In genomic region chr9:95832758-95833157, GRCm38 (mm10) we compare ENCODE assay signal across 31 mouse cellular contexts. TPM values are rescaled to one million over a fixed set of nuclear protein-coding genes. Genes with fewer than 3 reads are reported as not detected.
DNase-seq lines count a peak whose midpoint lies in the region; ATAC-seq and TF ChIP-seq lines count a peak whose summit lies in the region.
"Had no signal": no experiment of that assay in that cellular context is flagged by ENCODE, and none has a peak within 500 bp of the region (broad histone marks: within the 10 kb centered on the region; RNA-seq: fewer than 3 reads in every experiment).

No protein-coding gene starts in this region.

- TF ChIP-seq RAD21 in CH12.LX (IDR thresholded peaks at IDR 0.05; ENCODE audit: low read depth, low read length): no peak

- dilution Hi-C loops in CH12.LX (cut with MboI; ENCODE audit: extremely low pct_ligation_motif_present, extremely low pct_unique_long_range_greater_than_20kb, low sequenced_read_pairs): no loop called here

- no peak overlapping the region for H3K9ac ChIP-seq in CH12.LX (ENCODE audit: insufficient read depth, low read depth)
- no peak overlapping the region for H3K9ac ChIP-seq in midbrain, embryonic 16.5 days (ENCODE audit: low read depth, low read length)
- no peak overlapping the region for H3K9ac ChIP-seq in hindbrain, embryonic 13.5 days
- H3K9ac ChIP-seq: embryonic facial prominence, embryonic 12.5 days; forebrain, embryonic 12.5 days; forebrain, embryonic 15.5 days; heart, embryonic 13.5 days; hindbrain, embryonic 12.5 days had no signal

- TF ChIP-seq CTCF in CH12.LX (conservative IDR thresholded peaks at IDR 0.05 in 1 of 2, IDR thresholded peaks at IDR 0.05 in 1 of 2; ENCODE audit: low read depth in 2 of 2, low read length in 2 of 2): no peak

- H3K36me3 ChIP-seq in CH12.LX (replicated peaks in 1 of 2; ENCODE audit: control insufficient read depth in 1 of 2, insufficient read depth in 1 of 2, low read length in 1 of 2): no peaks in the 10 kb centered on the region
- H3K36me3 ChIP-seq in megakaryocyte, embryonic 14.5 days (replicated peaks; ENCODE audit: low read length): peaks cover 59% of the 10 kb centered on the region
- H3K36me3 ChIP-seq in midbrain, embryonic 16.5 days (ENCODE audit: control insufficient read depth, insufficient read depth, low read length): no peaks in the 10 kb centered on the region
- no peaks in the 10 kb centered on the region for H3K36me3 ChIP-seq in hindbrain, embryonic 13.5 days
- H3K36me3 ChIP-seq: embryonic facial prominence, embryonic 12.5 days; forebrain, embryonic 12.5 days; forebrain, embryonic 15.5 days; heart, embryonic 10.5 days; heart, embryonic 13.5 days; hindbrain, embryonic 12.5 days had no signal

- H3K4me2 ChIP-seq in CH12.LX (ENCODE audit: insufficient read depth, low read depth, poor library complexity, severe bottlenecking): no peak overlapping the region
- no peak overlapping the region for H3K4me2 ChIP-seq in midbrain, embryonic 16.5 days (ENCODE audit: low read length)
- no peak overlapping the region for H3K4me2 ChIP-seq in hindbrain, embryonic 13.5 days
- H3K4me2 ChIP-seq: embryonic facial prominence, embryonic 12.5 days; forebrain, embryonic 12.5 days; forebrain, embryonic 15.5 days; heart, embryonic 13.5 days; hindbrain, embryonic 12.5 days had no signal

- 97% methylated on average over 3 of the region's 3 CpGs for WGBS in midbrain, embryonic 16.5 days
- 96% methylated on average over 3 of the region's 3 CpGs for WGBS in hindbrain, embryonic 13.5 days

- no peak for TF ChIP-seq POLR2A in CH12.LX (IDR thresholded peaks at IDR 0.05; ENCODE audit: low read depth, low read length)

- no peaks in the 10 kb centered on the region for H3K27me3 ChIP-seq in CH12.LX (replicated peaks)
- no peaks in the 10 kb centered on the region for H3K27me3 ChIP-seq in megakaryocyte, embryonic 14.5 days (replicated peaks)
- H3K27me3 ChIP-seq in midbrain, embryonic 16.5 days (ENCODE audit: control insufficient read depth, insufficient read depth, low read depth, low read length): no peaks in the 10 kb centered on the region
- H3K27me3 ChIP-seq in hindbrain, embryonic 13.5 days: no peaks in the 10 kb centered on the region
- H3K27me3 ChIP-seq: embryonic facial prominence, embryonic 12.5 days; forebrain, embryonic 12.5 days; forebrain, embryonic 15.5 days; heart, embryonic 13.5 days; hindbrain, embryonic 12.5 days had no signal

- H3K27ac ChIP-seq in CH12.LX (ENCODE audit: insufficient read depth, low read depth): no peak overlapping the region
- H3K27ac ChIP-seq in midbrain, embryonic 16.5 days (ENCODE audit: low read length): no peak overlapping the region
- no peak overlapping the region for H3K27ac ChIP-seq in hindbrain, embryonic 13.5 days
- H3K27ac ChIP-seq: embryonic facial prominence, embryonic 12.5 days; forebrain, embryonic 12.5 days; forebrain, embryonic 15.5 days; heart, adult 2 months; heart, embryonic 10.5 days; heart, embryonic 13.5 days; hindbrain, embryonic 12.5 days had no signal

- ATAC-seq in hematopoietic stem cell, adult 5-6 weeks (replicated peaks in 1 of 2; ENCODE audit: insufficient read depth in 1 of 2, low FRiP score in 2 of 2, low TSS enrichment in 1 of 2, low read depth in 1 of 2, poor library complexity in 2 of 2, severe bottlenecking in 2 of 2): peak; percentile 47 to 70
- no peak for ATAC-seq in midbrain, embryonic 16.5 days
- no peak for ATAC-seq in hindbrain, embryonic 13.5 days (ENCODE audit: low FRiP score)
- ATAC-seq: CD4-positive, CD25-positive, alpha-beta regulatory T cell, adult 4 months; forebrain, embryonic 15.5 days; hindbrain, embryonic 16.5 days; inflammation-experienced regulatory T-cells, adult 6 months; intestine, postnatal 0 days had no signal

- H3K4me1 ChIP-seq in CH12.LX (ENCODE audit: control insufficient read depth in 1 of 2, insufficient read depth in 2 of 2): peaks cover 6 to 27% of the 10 kb centered on the region in 2 experiments
- peaks cover 84% of the 10 kb centered on the region for H3K4me1 ChIP-seq in megakaryocyte, embryonic 14.5 days
- H3K4me1 ChIP-seq in midbrain, embryonic 16.5 days (ENCODE audit: control insufficient read depth, insufficient read depth, low read length): no peaks in the 10 kb centered on the region
- H3K4me1 ChIP-seq in hindbrain, embryonic 13.5 days (replicated peaks): no peaks in the 10 kb centered on the region
- H3K4me1 ChIP-seq: embryonic facial prominence, embryonic 12.5 days; forebrain, embryonic 12.5 days; forebrain, embryonic 15.5 days; heart, embryonic 10.5 days; hindbrain, embryonic 12.5 days had no signal

- DNase-seq in 416B (ENCODE audit: low read depth): peak; percentile 84
- DNase-seq in CH12.LX (ENCODE audit: extremely low read depth): peak; percentile 64
- DNase-seq in neural tube, embryonic 10.5 days (ENCODE audit: extremely low spot score, low spot score): no peak
- no peak for DNase-seq in spleen, postnatal 14 days (ENCODE audit: low spot score in 2 of 2)
- DNase-seq: adrenal gland, adult 2 months; adrenal gland, postnatal 14 days; B cell, adult 2 months; cerebellum, adult 11 months; cerebellum, adult 8-10 months; cerebellum, postnatal 10 days; cerebellum, postnatal 36 days; gastrocnemius, postnatal 25 days; heart, adult 2 months; heart, postnatal 14 days; heart, postnatal 4 days had no signal

- H3K9me3 ChIP-seq in CH12.LX (replicated peaks; ENCODE audit: low read length): no peaks in the 10 kb centered on the region
- no peaks in the 10 kb centered on the region for H3K9me3 ChIP-seq in megakaryocyte, embryonic 14.5 days
- no peaks in the 10 kb centered on the region for H3K9me3 ChIP-seq in midbrain, embryonic 16.5 days (replicated peaks; ENCODE audit: control insufficient read depth, low read length, poor library complexity, severe bottlenecking)
- no peaks in the 10 kb centered on the region for H3K9me3 ChIP-seq in hindbrain, embryonic 13.5 days
- H3K9me3 ChIP-seq: embryonic facial prominence, embryonic 12.5 days; forebrain, embryonic 12.5 days; forebrain, embryonic 15.5 days; heart, embryonic 10.5 days; heart, embryonic 13.5 days; hindbrain, embryonic 12.5 days had no signal

- H3K4me3 ChIP-seq in CH12.LX (replicated peaks in 1 of 3; ENCODE audit: low read depth in 2 of 3, low read length in 2 of 3, poor library complexity in 1 of 3): no peak overlapping the region
- peak overlapping the region; percentile 88 for H3K4me3 ChIP-seq in megakaryocyte, embryonic 14.5 days (replicated peaks)
- H3K4me3 ChIP-seq in midbrain, embryonic 16.5 days (ENCODE audit: low read depth, low read length): no peak overlapping the region
- H3K4me3 ChIP-seq in hindbrain, embryonic 13.5 days: no peak overlapping the region
- H3K4me3 ChIP-seq: embryonic facial prominence, embryonic 12.5 days; erythroblast, embryonic 14.5 days; forebrain, embryonic 12.5 days; forebrain, embryonic 15.5 days; heart, adult 2 months; heart, embryonic 10.5 days; heart, embryonic 13.5 days; hindbrain, embryonic 12.5 days had no signal

- in situ Hi-C loops in CH12.LX (cut with MboI; ENCODE audit: low pct_ligation_motif_present, low pct_unique_long_range_greater_than_20kb, low sequenced_read_pairs): loop anchor here (25.0 kb wide), 1 partner anchor 145 kb away; no protein-coding TSS in a partner anchor

- TF ChIP-seq EP300 in CH12.LX (IDR thresholded peaks at IDR 0.05; ENCODE audit: low read length): peak; percentile 84

- H3K79me2 ChIP-seq in CH12.LX (replicated peaks; ENCODE audit: control insufficient read depth, extremely low read depth, insufficient read depth, poor library complexity, severe bottlenecking): no peaks in the 10 kb centered on the region

TF ChIP-seq in CH12.LX, 34 proteins besides CTCF, POLR2A, EP300 and RAD21:
- no peak for TF ChIP-seq KAT2A (IDR thresholded peaks at IDR 0.05; ENCODE audit: insufficient replicate concordance, low read length)
- peak; percentile 63; the same call in 1 of the 2 replicates for TF ChIP-seq JUN (IDR thresholded peaks at IDR 0.05; ENCODE audit: insufficient read depth, low read depth, low read length)
- no peak for TF ChIP-seq MYC (IDR thresholded peaks at IDR 0.05; ENCODE audit: low read depth, low read length)
- TF ChIP-seq SIN3A (IDR thresholded peaks at IDR 0.05; ENCODE audit: low read length): peak; percentile 31; the same call in 1 of the 2 replicates
- TF ChIP-seq ETS1 (conservative IDR thresholded peaks at IDR 0.05; ENCODE audit: low read depth, low read length): peak; percentile 74
- TF ChIP-seq IRF4 (IDR thresholded peaks at IDR 0.05; ENCODE audit: low read depth, low read length): peak; percentile 90
- TF ChIP-seq RCOR1 (conservative IDR thresholded peaks at IDR 0.05; ENCODE audit: low read depth, low read length): peak; percentile 81; the same call in 1 of the 2 replicates
- TF ChIP-seq MAFK (IDR thresholded peaks at IDR 0.05; ENCODE audit: insufficient replicate concordance, low read length): peak; percentile 89
- no peak for TF ChIP-seq TCF12 (IDR thresholded peaks at IDR 0.05; ENCODE audit: low read depth, low read length)
- TF ChIP-seq JUND (conservative IDR thresholded peaks at IDR 0.05; ENCODE audit: low read depth, low read length): peak; percentile 55; the same call in 1 of the 2 replicates
- TF ChIP-seq BHLHE40 (IDR thresholded peaks at IDR 0.05; ENCODE audit: low read depth, low read length): peak; percentile 91
- no peak for TF ChIP-seq ELF1 (IDR thresholded peaks at IDR 0.05; ENCODE audit: low read depth, low read length)
- peak; percentile 97 for TF ChIP-seq MEF2A (IDR thresholded peaks at IDR 0.05; ENCODE audit: borderline replicate concordance, low read depth, low read length)

RNA-seq across cellular contexts. Expression of gene Pls1, which starts 12.4 kb away (rescaled TPM):
- total RNA-seq in CH12.LX (2012; rRNA removed) (0.08 TPM in 2 replicates), CH12.LX (2014; rRNA removed) (0.34 and 0.56 TPM in 2 replicates)
- 0.18 and 0.40 TPM in 2 replicates for polyA plus RNA-seq in CH12.LX (2012; ENCODE audit: insufficient read length, low read depth)
- 0.56 TPM in 1 of 2 replicates, not detected in the other for total RNA-seq in hematopoietic stem cell, adult 5-6 weeks (2017)
- 4.0 and 14.4 TPM in 2 replicates for polyA plus RNA-seq in megakaryocyte, embryonic 14.5 days (2012; ENCODE audit: insufficient read depth, low replicate concordance)
- 2.1 and 2.9 TPM in 2 replicates for polyA plus RNA-seq in midbrain, embryonic 16.5 days (2015; fragmentation: Nextera tagmentation; extraction: Ambion mirVana)
- 3.3 and 3.7 TPM in 2 replicates for polyA plus RNA-seq in hindbrain, embryonic 13.5 days (2015; fragmentation: Nextera tagmentation; extraction: Ambion mirVana)
- total RNA-seq: gastrocnemius, adult 8-10 months; gastrocnemius, postnatal 25 days had no signal
- polyA plus RNA-seq: erythroblast, embryonic 14.5 days had no signal

RNA-seq across cellular contexts. Expression of gene Atr, which starts 24.6 kb away (rescaled TPM):
- total RNA-seq in CH12.LX (2012; rRNA removed) (21.7 and 23.3 TPM in 2 replicates), CH12.LX (2014; rRNA removed) (37.4 and 43.8 TPM in 2 replicates)
- polyA plus RNA-seq in CH12.LX (2012; ENCODE audit: insufficient read length, low read depth): 16.5 and 18.5 TPM in 2 replicates
- total RNA-seq in hematopoietic stem cell, adult 5-6 weeks (2017): 53.9 and 74.9 TPM in 2 replicates
- polyA plus RNA-seq in megakaryocyte, embryonic 14.5 days (2012; ENCODE audit: insufficient read depth, low replicate concordance): 0.63 TPM in 1 of 2 replicates, not detected in the other
- 11.6 and 14.4 TPM in 2 replicates for polyA plus RNA-seq in midbrain, embryonic 16.5 days (2015; fragmentation: Nextera tagmentation; extraction: Ambion mirVana)
- polyA plus RNA-seq in hindbrain, embryonic 13.5 days (2015; fragmentation: Nextera tagmentation; extraction: Ambion mirVana): 14.0 and 15.0 TPM in 2 replicates

Comparison
In these comparisons a context has a peak if more than half of its experiments do, and no peak if none do; other contexts are left out.
1. DNase-seq: peak in 416B (single experiment) and CH12.LX (single experiment); none in neural tube, embryonic 10.5 days (single experiment) and spleen, postnatal 14 days (0 of 2).
2. ATAC-seq: peak in hematopoietic stem cell, adult 5-6 weeks (2 of 2); none in midbrain, embryonic 16.5 days (single experiment) and hindbrain, embryonic 13.5 days (single experiment).